Mouse (Mus musculus) natural killer cell, adult 2 months (primary cell): ENCODE measurements around the gene Abhd14a.
"Not testable (repeated sequence)": the region's sequence is repeated elsewhere in the genome, so short reads cannot be mapped to it uniquely, and the experiment has no call there.

Experiments
- DNase-seq, 2 experiments: peaks; one replicate each; pipeline ENCODE4 v3.0.0; 2022; ENCODE audit warnings: low spot score in 2 of 2

Abhd14a gene

GRCm38 (mm10) chr9:106447348-106447747 lies at the start of gene Abhd14a, which contains the start of gene Abhd14b:
Gene Abhd14a, minus strand, starts transcription at chr9:106447678.
Gene Abhd14b, plus strand, starts transcription at chr9:106447459.
- peak; percentile 78 to 80 for DNase-seq

GRCm38 (mm10) chr9:106487602-106488001 lies 40.1 kb upstream of the Abhd14a start:
- not testable (repeated sequence) for DNase-seq

- no peak for DNase-seq
Measured at GRCm38 (mm10) chr9:106485076-106485475, 37.6 kb upstream of the Abhd14a start.

GRCm38 (mm10) chr9:106483606-106484005 lies 36.1 kb upstream of the Abhd14a start:
- DNase-seq: no peak

GRCm38 (mm10) chr9:106483136-106483535 lies 35.7 kb upstream of the Abhd14a start:
- no peak for DNase-seq

GRCm38 (mm10) chr9:106482578-106483115 lies 35.2 kb upstream of the Abhd14a start:
- DNase-seq: no peak

GRCm38 (mm10) chr9:106481676-106482075 lies 34.2 kb upstream of the Abhd14a start:
- DNase-seq: no peak

GRCm38 (mm10) chr9:106481075-106481474 lies 33.6 kb upstream of the Abhd14a start:
- DNase-seq: peak; percentile 29 to 35

- no peak for DNase-seq
Measured at GRCm38 (mm10) chr9:106480541-106480940, 33.1 kb upstream of the Abhd14a start.

GRCm38 (mm10) chr9:106478101-106478500 lies 30.6 kb upstream of the Abhd14a start:
- DNase-seq: no peak

GRCm38 (mm10) chr9:106477649-106478048 lies 30.2 kb upstream of the Abhd14a start:
- no peak for DNase-seq

- DNase-seq: peak; percentile 98 to 99
Measured at GRCm38 (mm10) chr9:106476924-106477484, 29.5 kb upstream of the Abhd14a start, which contains the start of gene Parp3. Gene Parp3, minus strand, starts transcription at chr9:106476949.

GRCm38 (mm10) chr9:106476002-106476923 lies 28.8 kb upstream of the Abhd14a start:
- DNase-seq: peak; percentile 51 to 68

GRCm38 (mm10) chr9:106475663-106476001 lies 28.2 kb upstream of the Abhd14a start, which contains the start of gene Rrp9:
Gene Rrp9, plus strand, starts transcription at chr9:106475963.
- no peak for DNase-seq

- no peak for DNase-seq
Measured at GRCm38 (mm10) chr9:106475046-106475445, 27.6 kb upstream of the Abhd14a start.

GRCm38 (mm10) chr9:106474456-106474855 lies 27.0 kb upstream of the Abhd14a start:
- DNase-seq: peak; percentile 60 to 71

- DNase-seq: no peak
Measured at GRCm38 (mm10) chr9:106473753-106474105, 26.3 kb upstream of the Abhd14a start.

- DNase-seq: no peak
Measured at GRCm38 (mm10) chr9:106473081-106473752, 25.7 kb upstream of the Abhd14a start.

GRCm38 (mm10) chr9:106472321-106472720 lies 24.8 kb upstream of the Abhd14a start:
- no peak for DNase-seq

GRCm38 (mm10) chr9:106471892-106472291 lies 24.4 kb upstream of the Abhd14a start:
- no peak for DNase-seq

- no peak for DNase-seq
Measured at GRCm38 (mm10) chr9:106470991-106471750, 23.7 kb upstream of the Abhd14a start.
